In the genomic region with DNA sequence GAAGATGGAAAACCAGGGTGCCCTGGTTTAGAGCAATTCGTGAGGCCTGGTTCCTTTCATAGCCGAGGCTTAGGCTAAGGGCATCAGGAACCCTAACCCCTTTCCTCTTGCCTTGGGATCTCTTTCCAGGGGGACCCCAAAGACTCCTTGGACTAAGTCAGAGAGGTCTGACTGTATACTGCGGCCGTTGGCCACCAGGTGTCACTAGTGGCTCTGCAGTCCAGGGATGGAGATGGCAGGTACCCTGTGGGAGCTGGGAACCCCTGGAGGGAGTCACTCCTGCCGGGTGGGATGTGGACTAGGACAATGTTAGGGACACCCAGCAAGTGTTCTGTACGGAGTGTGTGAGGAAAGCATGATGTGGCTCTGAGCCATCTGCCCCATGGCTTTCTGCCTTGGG, we compare ENCODE assay signal across 10 mouse cellular contexts. TPM values are rescaled to one million over a fixed set of nuclear protein-coding genes. Genes with fewer than 3 reads are reported as not detected.
DNase-seq lines count a peak whose midpoint lies in the region; ATAC-seq and TF ChIP-seq lines count a peak whose summit lies in the region.
"Had no signal": no experiment of that assay in that cellular context is flagged by ENCODE, and none has a peak within 500 bp of the region (broad histone marks: within the 10 kb centered on the region; RNA-seq: fewer than 3 reads in every experiment).

No protein-coding gene starts in this region.

- no peak overlapping the region for H3K27ac ChIP-seq in cerebellum, adult 2 months (ENCODE audit: insufficient read depth, low read length)
- H3K27ac ChIP-seq in left cerebral cortex, adult 2 months = no peak overlapping the region
- H3K27ac ChIP-seq: liver, embryonic 13.5 days had no signal

- no peak for TF ChIP-seq POLR2A in cerebellum, adult 2 months (IDR thresholded peaks at IDR 0.05; ENCODE audit: borderline replicate concordance, insufficient read depth, low read length)

- intact Hi-C loops in left cerebral cortex, adult 2 months (cut with DNase I) = no loop called here
- intact Hi-C loops in left cerebral cortex, postnatal 25 days (cut with DNase I) = no loop called here

- H3K27me3 ChIP-seq in cerebellum, adult 2 months (ENCODE audit: control insufficient read depth, insufficient read depth, low read length) = no peaks in the 10 kb centered on the region
- H3K27me3 ChIP-seq: liver, embryonic 13.5 days had no signal

- H3K4me1 ChIP-seq in cerebellum, adult 2 months (ENCODE audit: control insufficient read depth, insufficient read depth, low read length) = no peaks in the 10 kb centered on the region

- H3K4me3 ChIP-seq in cerebellum, adult 2 months (replicated peaks; ENCODE audit: insufficient read depth, low read depth, low read length) = no peak overlapping the region
- H3K4me3 ChIP-seq in left cerebral cortex, adult 2 months = no peak overlapping the region
- H3K4me3 ChIP-seq: liver, embryonic 13.5 days had no signal

- 87% methylated on average over 6 of the region's 6 CpGs for WGBS in cerebellum, adult 2 months

- ATAC-seq in erythroid progenitor cell, adult 5-6 weeks (replicated peaks; ENCODE audit: low FRiP score, poor library complexity, severe bottlenecking) = no peak

- DNase-seq in cerebellum, postnatal 10 days = peak; percentile 26 to 36
- no peak for DNase-seq in cerebellum, adult 2 months
- peak in 1 of 2 experiments; percentile 16 for DNase-seq in left cerebral cortex, adult 2 months (ENCODE audit: extremely low spot score in 1 of 2, low spot score in 2 of 2)
- DNase-seq in left cerebral cortex, adult 18-20 months (ENCODE audit: low spot score in 2 of 2) = no peak
- peak; percentile 43 for DNase-seq in A20 (ENCODE audit: low read depth, low spot score)
- peak; percentile 58 for DNase-seq in ZHBTc4 (ENCODE audit: low read depth, low spot score)
- DNase-seq in left cerebral cortex, postnatal 25 days (ENCODE audit: low spot score in 2 of 2) = no peak
- DNase-seq: kidney, adult 9 months; liver, embryonic 13.5 days had no signal

- TF ChIP-seq CTCF in cerebellum, adult 2 months (IDR thresholded peaks at IDR 0.05; ENCODE audit: borderline replicate concordance, insufficient read depth, low read depth, low read length) = no peak; the same call in 1 of the 2 replicates
- peak; percentile 45 for TF ChIP-seq CTCF in left cerebral cortex, adult 2 months (IDR thresholded peaks at IDR 0.05)

RNA-seq across cellular contexts. Expression of a gene that starts 58.8 kb away (rescaled TPM):
- polyA plus RNA-seq in cerebellum, adult 2 months (2012; rRNA removed) = 6.2 and 6.7 TPM in 2 replicates
- 1 to 10 TPM; 6.7 to 8.1 TPM for total RNA-seq in left cerebral cortex, adult 2 months (2021)
- total RNA-seq in left cerebral cortex, adult 18-20 months (2021) = 1 to 10 TPM; 4.4 to 9.5 TPM
- total RNA-seq in erythroid progenitor cell, adult 5-6 weeks (2015; ENCODE audit: low replicate concordance) = 1.4 TPM in 1 of 2 replicates, not detected in the other
- 0.68 TPM in 1 of 2 replicates, not detected in the other for total RNA-seq in erythroid progenitor cell, adult 5-6 weeks (2017; ENCODE audit: low replicate concordance)
- total RNA-seq in left cerebral cortex, postnatal 25 days (2021) = 1 to 10 TPM; 4.3 to 6.8 TPM

Comparison
In these comparisons a context has a peak if more than half of its experiments do, and no peak if none do; other contexts are left out.
1. DNase-seq: peak in cerebellum, postnatal 10 days (2 of 2), A20 (single experiment) and ZHBTc4 (single experiment); none in cerebellum, adult 2 months (0 of 2), left cerebral cortex, adult 18-20 months (0 of 2) and left cerebral cortex, postnatal 25 days (0 of 2).